Mouse (Mus musculus) ES-E14 (cell line): ENCODE data around the gene Crabp2. TPM values are rescaled to one million over a fixed set of nuclear protein-coding genes. Genes with fewer than 3 reads are reported as not detected.

Experiments
- DNase-seq: peaks from one replicate; pipeline ENCODE4 v3.0.0-alpha.2; 2013; ENCODE audit warnings: low read depth, low spot score
- H3K27ac ChIP-seq: 2 replicates; pipeline ENCODE4 v1.5.1; 2012; ENCODE audit warnings: low read depth, mild to moderate bottlenecking, low read length, moderate library complexity, mixed read lengths; ENCODE audit not compliant: poor library complexity, insufficient read depth, severe bottlenecking
- H3K36me3 ChIP-seq: 2 replicates; pipeline ENCODE4 v1.6.1; 2012; ENCODE audit warnings: mild to moderate bottlenecking, low read length, moderate library complexity, mixed read lengths; ENCODE audit not compliant: control insufficient read depth, poor library complexity, insufficient read depth, severe bottlenecking
- H3K4me1 ChIP-seq, 2 experiments: fragments of 150-350 bp in 1 of 2; sonication (generic) in 1 of 2; 2 replicates each; pipeline ENCODE4 v1.6.1; 2012; ENCODE audit warnings: low read length in 2 of 2, mild to moderate bottlenecking in 1 of 2, mixed read lengths in 1 of 2; ENCODE audit not compliant: control insufficient read depth in 2 of 2, insufficient read depth in 2 of 2, poor library complexity in 1 of 2
- H3K4me3 ChIP-seq, 2 experiments: fragments of 150-350 bp in 1 of 2; sonication (generic) in 1 of 2; 2 replicates each; pipeline ENCODE4 v1.5.1; 2012; ENCODE audit warnings: low read length in 2 of 2, low read depth in 1 of 2, mild to moderate bottlenecking in 1 of 2, mixed read lengths in 1 of 2; ENCODE audit not compliant: insufficient read depth in 1 of 2, poor library complexity in 1 of 2, severe bottlenecking in 1 of 2
- H3K9ac ChIP-seq: 2 replicates; pipeline ENCODE4 v1.6.1; 2012; ENCODE audit warnings: low read depth, mild to moderate bottlenecking, low read length, mixed read lengths; ENCODE audit not compliant: poor library complexity, insufficient read depth, severe bottlenecking
- H3K9me3 ChIP-seq: fragments of 150-350 bp; sonication (generic); 2 replicates; pipeline ENCODE4 v1.6.1; 2012; ENCODE audit warnings: low read depth, mild to moderate bottlenecking, low read length; ENCODE audit not compliant: control insufficient read depth, insufficient read depth
- CHD2 ChIP-seq: IDR thresholded peaks from 2 replicates; pipeline ENCODE4 v1.6.1; 2014; ENCODE audit warnings: mild to moderate bottlenecking, low read depth, low read length, inconsistent platforms
- HCFC1 ChIP-seq: IDR thresholded peaks from 2 replicates; pipeline ENCODE4 v1.6.1; 2012; ENCODE audit warnings: low read length, inconsistent platforms, borderline replicate concordance; ENCODE audit not compliant: insufficient read depth
- MAFK ChIP-seq: IDR thresholded peaks from 2 replicates; pipeline ENCODE4 v1.6.1; 2014; ENCODE audit warnings: mild to moderate bottlenecking, low read depth, low read length, inconsistent platforms; ENCODE audit not compliant: insufficient read depth
- ZC3H11A ChIP-seq: IDR thresholded peaks from 2 replicates; pipeline ENCODE4 v1.6.1; 2012; ENCODE audit warnings: low read depth, mild to moderate bottlenecking, inconsistent platforms, low read length, borderline replicate concordance
- ZNF384 ChIP-seq: IDR thresholded peaks from 2 replicates; pipeline ENCODE4 v1.6.1; 2012; ENCODE audit warnings: low read depth, low read length, inconsistent platforms
- in situ Hi-C, 2 experiments: fragments of 600-800 bp; cut with MboI; formaldehyde crosslinking; loops; one replicate each; pipeline ENCODE4 v1.15.1; 2025; ENCODE audit warnings: low sequenced_read_pairs in 2 of 2, inconsistent platforms in 1 of 2; ENCODE audit not compliant: unreplicated experiment in 2 of 2
- total RNA-seq: library from RNA; depleted of rRNA; stranded (reverse); fragments of 300-350 nt; gene quantifications from 2 replicates; pipeline ENCODE4 v1.2.3, GENCODE M21; 2012

The Crabp2 gene
- total RNA-seq, 1 experiment: 19.7 TPM

DNA sequence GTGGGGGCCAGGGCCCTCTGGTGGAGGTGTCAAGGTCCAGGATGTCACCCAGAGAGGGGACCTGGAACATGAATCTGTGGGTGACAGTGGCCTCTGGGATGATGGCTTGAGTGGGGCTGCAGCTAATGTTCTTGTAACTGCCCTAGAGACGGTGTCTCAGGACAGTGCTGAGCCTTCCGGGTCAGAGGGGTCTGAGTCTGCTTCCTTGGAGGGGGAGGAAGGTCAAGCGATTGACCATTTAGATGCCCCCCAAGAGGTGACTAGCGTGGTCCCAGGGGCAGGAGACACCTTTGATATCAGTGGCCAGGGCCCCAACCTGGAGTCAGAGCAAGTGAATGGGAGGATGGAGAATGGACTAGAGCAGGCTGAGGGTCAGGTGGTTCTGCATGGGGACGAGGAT is 31.0 kb downstream of the Crabp2 start:
- in situ Hi-C loops: no loop called here
- Histone ChIP-seq H3K9me3 (no peaks in the 10 kb centered on the region), H3K27ac (no peak overlapping the region), H3K4me1 (peaks cover 2 to 15% of the 10 kb centered on the region in 2 experiments; a peak in 2 of 4 replicates), H3K9ac (no peak overlapping the region), H3K4me3 (no peak overlapping the region), H3K36me3 (no peaks in the 10 kb centered on the region)
- no peak for DNase-seq
- TF ChIP-seq MAFK: no peak
- TF ChIP-seq CHD2: no peak
- TF ChIP-seq ZNF384: no peak
- no peak for TF ChIP-seq HCFC1
- TF ChIP-seq ZC3H11A: no peak

DNA sequence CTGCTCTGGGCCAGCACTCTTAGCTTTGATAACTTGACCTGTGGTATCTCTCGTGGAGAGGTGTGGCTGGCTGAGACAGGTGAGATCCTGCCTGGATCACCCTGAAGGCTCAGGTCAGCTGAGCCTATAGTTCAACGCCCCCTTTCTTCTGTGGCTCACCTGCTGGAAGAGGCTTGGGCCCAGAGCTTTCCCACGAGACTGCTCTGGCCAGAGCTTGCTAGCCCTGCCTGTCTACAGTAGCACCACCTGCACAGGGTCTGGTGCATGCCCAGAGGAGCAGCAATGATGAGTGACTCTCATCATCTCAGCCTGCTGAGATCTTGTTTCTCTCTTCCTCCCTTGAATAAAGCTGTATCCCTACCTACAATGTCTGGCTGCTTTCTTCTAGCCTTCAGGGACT is 31.6 kb downstream of the Crabp2 start:
- no peak for DNase-seq
- Histone ChIP-seq H3K36me3 (no peaks in the 10 kb centered on the region), H3K9me3 (no peaks in the 10 kb centered on the region), H3K27ac (no peak overlapping the region), H3K9ac (no peak overlapping the region), H3K4me1 (peaks cover 2 to 15% of the 10 kb centered on the region in 2 experiments; a peak in 2 of 4 replicates), H3K4me3 (no peak overlapping the region)
- in situ Hi-C loops: no loop called here
- no peak for TF ChIP-seq MAFK
- no peak for TF ChIP-seq CHD2
- TF ChIP-seq HCFC1: no peak
- TF ChIP-seq ZNF384: no peak
- no peak for TF ChIP-seq ZC3H11A

DNA sequence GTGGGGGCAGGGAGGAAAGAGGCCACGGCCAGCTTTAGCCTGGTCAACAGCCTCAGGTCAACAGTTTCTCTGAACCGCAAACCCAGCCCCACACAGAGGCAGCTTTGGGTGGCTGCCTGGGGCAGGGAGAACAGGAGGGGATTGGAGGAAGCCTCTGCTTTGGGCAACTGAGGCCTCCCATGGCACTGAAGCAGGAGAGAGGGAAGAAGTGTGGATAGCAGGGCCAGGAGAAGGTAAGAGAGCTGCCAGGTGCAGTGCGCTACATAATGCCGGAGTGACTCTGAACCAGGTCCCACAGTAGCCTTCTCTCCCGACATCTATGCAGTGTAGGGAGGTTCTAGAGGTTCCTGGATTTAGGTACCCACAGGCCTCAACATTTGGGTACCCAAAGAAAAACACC is 32.3 kb downstream of the Crabp2 start:
- Histone ChIP-seq H3K9ac (no peak overlapping the region), H3K4me1 (peaks cover 2 to 12% of the 10 kb centered on the region in 2 experiments; a peak in 2 of 4 replicates), H3K4me3 (no peak overlapping the region), H3K9me3 (no peaks in the 10 kb centered on the region), H3K36me3 (no peaks in the 10 kb centered on the region), H3K27ac (no peak overlapping the region)
- in situ Hi-C loops: no loop called here
- no peak for TF ChIP-seq ZNF384
- TF ChIP-seq ZC3H11A: no peak
- TF ChIP-seq MAFK: no peak
- no peak for TF ChIP-seq HCFC1
- no peak for TF ChIP-seq CHD2
- DNase-seq: no peak

DNA sequence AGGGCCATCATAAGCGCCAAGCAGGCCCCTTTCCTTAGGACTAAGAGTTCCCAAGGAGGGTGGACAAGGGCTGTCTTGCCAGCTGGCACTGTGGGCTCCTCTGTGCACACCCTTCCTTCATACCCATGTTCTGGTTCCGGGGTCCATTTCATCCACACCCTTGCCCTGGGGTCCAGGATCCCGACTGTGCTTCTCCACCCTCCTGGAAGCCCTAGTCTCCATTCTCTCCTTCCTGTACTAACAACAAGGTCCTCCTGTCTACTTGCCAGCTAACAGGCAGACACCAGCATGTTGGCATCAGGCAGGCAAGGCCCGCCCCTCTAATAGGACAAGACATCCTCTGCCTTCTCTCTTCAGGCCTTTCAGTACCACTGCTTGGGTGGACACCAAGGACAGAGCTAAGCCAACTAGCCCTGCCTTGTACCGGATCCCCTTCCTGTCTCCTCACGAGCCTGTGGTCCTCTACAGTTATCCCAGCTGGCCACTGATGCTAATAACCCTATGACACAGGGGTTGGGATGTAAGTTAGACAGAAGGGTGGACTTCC is 32.8 kb downstream of the Crabp2 start:
- TF ChIP-seq ZC3H11A: no peak
- no peak for TF ChIP-seq MAFK
- no peak for TF ChIP-seq ZNF384
- TF ChIP-seq HCFC1: no peak
- no peak for TF ChIP-seq CHD2
- Histone ChIP-seq H3K27ac (no peak overlapping the region), H3K36me3 (no peaks in the 10 kb centered on the region)

More for the DNA sequence above, 32.8 kb downstream of the Crabp2 start:
- Histone ChIP-seq H3K9me3 (no peaks in the 10 kb centered on the region), H3K4me1 (peaks cover 2 to 12% of the 10 kb centered on the region in 2 experiments; a peak in 2 of 4 replicates), H3K9ac (no peak overlapping the region), H3K4me3 (no peak overlapping the region)
- in situ Hi-C loops: no loop called here
- DNase-seq: no peak
